Mouse (Mus musculus): ENCODE results near the gene Mettl11b.
"Not testable (repeated sequence)": the region's sequence is repeated elsewhere in the genome, so short reads cannot be mapped to it uniquely, and the experiment has no call there.

Mettl11b gene

DNA sequence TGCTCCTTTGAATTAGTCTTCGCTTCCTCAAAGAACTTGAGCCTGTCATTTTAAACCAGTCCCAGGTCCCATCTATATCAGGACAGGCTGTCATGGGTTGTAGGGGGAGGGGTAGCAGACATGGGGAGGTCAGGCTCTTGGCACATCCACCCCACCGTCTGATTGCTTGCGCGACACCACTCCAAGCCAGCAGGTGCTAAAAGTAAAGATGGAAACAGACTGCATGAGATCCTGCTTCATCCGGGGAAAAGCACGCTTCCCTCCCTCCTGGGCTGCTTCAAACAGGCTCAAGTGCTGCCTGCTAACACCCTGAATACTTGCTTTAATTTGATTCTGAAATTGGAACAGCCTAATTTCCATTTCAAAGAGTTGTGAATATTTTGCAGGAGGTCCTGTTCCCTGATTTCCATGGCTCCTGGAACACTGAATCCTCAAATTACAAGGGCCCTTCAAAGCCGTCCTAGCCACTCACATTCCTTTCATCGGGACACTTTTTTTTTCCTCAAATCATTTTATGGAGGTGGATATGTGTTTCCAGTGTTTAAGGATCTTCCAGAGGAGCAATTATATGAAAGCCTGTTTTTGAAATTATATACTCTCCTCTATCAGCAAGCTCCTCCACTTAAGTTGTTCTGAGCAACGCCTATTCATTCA, at the start of gene Mettl11b:
Mettl11b (minus strand) TSS at position 127 of the 654 bp plus-strand sequence.
- DNase-seq, result no peak

- no peak for DNase-seq
Observed at GRCm38 (mm10) chr1:163757462-163758207, 32.6 kb upstream of the Mettl11b start.

- no peak for DNase-seq
Observed at GRCm38 (mm10) chr1:163751360-163751992, 26.4 kb upstream of the Mettl11b start.

GRCm38 (mm10) chr1:163737239-163737533, 12.2 kb upstream of the Mettl11b start:
- DNase-seq, result no peak

DNA sequence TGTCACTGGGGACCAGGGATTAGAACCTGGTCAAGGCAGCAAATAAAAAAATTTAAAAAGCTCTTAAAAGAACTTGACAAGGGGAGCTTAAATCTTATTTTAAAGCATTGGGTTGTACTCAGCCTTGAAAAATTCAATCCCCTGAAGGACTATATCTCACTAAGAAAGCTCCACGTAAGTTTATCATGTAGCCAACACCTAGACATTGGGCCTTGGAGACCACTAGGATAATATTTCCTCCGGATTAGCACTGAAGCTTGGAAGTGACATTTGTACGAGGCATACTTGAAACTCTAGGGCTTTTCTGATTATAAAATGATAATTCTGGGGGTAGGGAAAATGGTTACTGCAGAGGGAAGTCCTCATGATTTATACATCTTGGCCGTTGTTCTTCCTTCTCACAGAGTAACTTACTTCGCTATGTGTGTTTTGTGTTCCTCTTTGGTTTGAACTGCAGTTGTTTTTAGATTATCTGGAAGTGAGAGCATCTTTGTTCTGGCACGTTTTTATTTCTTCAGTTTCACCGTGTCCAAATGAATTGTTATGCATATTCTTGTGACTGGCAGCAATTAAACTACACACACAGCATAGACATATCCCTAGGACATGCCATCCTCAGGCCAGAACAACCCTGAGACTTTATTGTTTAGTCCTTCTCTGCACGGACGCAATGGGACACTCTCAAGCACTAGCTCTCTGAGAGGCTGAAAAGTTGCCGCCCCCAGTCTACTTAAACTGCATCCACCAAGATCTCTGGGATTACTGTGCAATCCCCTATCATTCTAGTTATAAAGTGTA, 11.6 kb upstream of the Mettl11b start:
- no peak for DNase-seq

DNA sequence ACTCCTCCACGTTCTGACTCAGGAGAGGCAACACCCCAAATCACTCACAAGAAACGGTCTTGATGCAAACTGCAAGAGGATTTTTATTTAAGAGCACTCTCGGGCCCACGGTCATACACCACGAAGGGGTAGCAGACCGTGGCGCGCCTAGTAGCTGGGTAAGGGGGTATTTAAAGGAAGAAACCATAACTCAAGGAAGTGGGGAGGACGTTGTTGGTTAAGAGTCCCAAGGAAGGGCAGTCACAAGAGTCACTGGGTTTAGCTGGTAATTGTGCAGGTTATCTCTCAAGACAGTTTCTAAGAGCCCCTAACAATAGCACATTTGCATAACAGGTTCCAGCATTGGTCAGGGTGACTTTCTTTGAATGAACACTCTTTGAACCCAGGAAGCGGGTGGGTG, 6.1 kb upstream of the Mettl11b start:
- not testable (repeated sequence) for DNase-seq

- no peak for DNase-seq
Observed at GRCm38 (mm10) chr1:163723913-163724312, 1.1 kb downstream of the Mettl11b start.

GRCm38 (mm10) chr1:163708618-163709017, 16.4 kb downstream of the Mettl11b start:
- no peak for DNase-seq

GRCm38 (mm10) chr1:163700571-163700970, 24.5 kb downstream of the Mettl11b start:
- no peak for DNase-seq

DNA sequence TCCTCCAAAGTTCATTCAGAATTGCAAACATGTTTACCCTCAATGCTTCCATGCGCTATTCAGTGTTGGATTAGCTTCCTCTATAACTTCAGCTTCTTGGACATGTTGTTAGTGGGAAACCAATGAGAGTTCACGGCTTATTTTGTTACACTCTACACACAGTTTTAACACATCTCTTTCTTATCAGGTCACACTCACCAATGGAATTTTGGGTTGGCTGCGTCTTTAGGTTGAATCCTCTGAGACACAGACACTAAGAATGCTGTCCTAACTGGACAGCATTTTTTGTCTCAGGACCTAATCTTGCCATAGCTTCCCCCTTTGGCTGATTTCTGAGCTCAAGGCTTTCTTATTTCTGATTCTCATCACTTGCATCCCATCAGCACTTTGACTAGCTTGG, 25.3 kb downstream of the Mettl11b start:
- DNase-seq, result no peak

DNA sequence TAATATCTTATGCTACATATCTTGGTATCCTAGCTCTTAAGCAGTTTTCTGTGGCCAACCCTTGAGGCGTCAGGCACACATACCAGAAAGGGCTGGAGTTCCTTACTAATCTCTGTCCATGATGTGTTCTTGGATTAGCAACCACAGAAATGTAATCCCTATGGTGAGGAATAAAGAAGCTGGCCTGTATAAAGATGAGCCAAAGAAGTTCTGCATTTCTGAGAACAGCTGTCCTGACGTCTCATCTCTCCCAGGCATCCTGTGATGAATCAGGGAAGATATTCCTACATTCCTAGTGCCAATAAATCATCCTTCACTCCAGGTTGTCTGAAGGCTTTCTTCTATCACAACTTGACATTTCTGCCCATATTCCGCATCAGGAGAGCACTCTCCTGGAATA, 33.2 kb downstream of the Mettl11b start:
- no peak for DNase-seq

GRCm38 (mm10) chr1:163682935-163683430, 42.0 kb downstream of the Mettl11b start:
- DNase-seq, result no peak

DNA sequence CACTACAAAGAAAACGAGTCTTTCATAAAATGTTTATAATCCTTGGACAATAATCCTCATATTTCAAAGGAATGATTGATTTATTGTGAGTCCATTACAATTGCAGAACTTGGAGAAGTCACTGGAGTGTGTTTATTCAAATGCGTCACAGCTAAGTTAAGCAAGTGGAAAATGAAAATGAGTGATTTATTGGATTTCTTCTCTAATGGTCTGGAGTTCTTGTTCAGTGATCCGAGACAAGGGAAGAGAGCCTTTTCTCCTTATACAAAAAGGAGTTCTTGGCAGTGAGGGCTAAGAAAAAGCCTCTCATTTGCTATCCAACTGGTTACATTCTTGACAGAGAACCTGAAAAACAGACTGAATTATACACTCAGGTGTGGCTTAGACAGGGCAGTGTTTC, 42.9 kb downstream of the Mettl11b start:
- no peak for DNase-seq

DNA sequence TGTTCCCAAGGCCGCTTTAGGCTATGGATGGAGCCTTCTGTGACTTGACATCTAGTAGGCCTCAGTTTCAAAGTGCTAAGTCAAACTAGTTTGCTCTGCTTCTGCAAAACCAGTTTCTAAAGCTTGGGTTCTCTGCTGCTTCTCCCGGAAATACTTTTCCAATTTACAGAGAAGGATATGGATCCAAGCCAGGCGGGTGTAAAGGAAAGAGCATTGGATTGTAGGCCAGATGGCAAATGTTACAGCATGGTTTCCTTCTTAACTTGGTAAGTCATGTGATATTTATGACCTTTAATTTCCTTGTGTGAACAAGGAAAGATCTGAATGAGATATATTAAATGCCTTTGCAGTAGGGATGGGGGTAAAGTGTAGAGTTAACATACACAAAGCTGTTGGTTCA, 52.2 kb downstream of the Mettl11b start:
- no peak for DNase-seq

DNA sequence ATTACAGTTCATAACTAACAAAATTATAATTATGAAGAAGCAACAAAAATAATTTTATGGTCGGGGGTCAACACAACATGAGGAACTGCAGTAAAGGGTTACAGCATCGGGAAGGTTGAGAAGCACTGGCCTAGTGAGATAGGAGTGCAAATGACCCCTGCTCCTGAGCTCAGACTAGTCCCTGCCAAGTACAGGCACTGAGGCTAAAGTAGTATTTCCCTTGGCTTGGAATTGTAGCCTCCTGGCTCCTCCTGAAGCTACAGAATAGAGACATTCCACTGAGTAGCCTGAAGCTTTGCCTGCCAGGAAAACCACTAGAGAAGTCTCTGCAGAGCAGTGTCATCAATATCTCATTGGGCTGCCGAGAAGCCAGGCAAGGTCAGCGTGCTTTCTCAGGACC, 53.7 kb downstream of the Mettl11b start:
- DNase-seq, result no peak

- DNase-seq, result no peak
Observed at GRCm38 (mm10) chr1:163670702-163671101, 54.3 kb downstream of the Mettl11b start.

DNA sequence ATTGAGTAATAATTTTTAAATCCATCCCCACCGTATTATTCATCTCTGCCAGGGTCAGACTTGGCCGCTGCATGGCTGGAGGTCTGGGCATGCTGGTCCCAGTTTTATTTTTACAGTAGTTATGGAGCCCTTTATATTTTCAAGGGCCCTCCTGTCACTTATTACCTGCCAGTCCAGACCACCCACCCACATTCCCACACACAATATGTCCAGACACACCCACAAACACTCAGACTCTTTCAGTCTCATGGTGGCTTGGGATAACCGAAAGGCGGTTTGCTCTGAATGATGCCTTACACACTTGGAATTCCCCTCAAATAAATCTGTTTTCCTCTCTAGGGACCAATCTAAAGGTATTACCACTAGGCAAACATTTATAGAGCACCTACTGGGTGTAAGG, 55.1 kb downstream of the Mettl11b start:
- DNase-seq, result no peak

- DNase-seq, result no peak
Observed at GRCm38 (mm10) chr1:163662416-163662815, 62.6 kb downstream of the Mettl11b start.

GRCm38 (mm10) chr1:163658535-163658928, 66.5 kb downstream of the Mettl11b start:
- DNase-seq, result no peak

GRCm38 (mm10) chr1:163657766-163658534, 67.1 kb downstream of the Mettl11b start:
- no peak for DNase-seq

DNA sequence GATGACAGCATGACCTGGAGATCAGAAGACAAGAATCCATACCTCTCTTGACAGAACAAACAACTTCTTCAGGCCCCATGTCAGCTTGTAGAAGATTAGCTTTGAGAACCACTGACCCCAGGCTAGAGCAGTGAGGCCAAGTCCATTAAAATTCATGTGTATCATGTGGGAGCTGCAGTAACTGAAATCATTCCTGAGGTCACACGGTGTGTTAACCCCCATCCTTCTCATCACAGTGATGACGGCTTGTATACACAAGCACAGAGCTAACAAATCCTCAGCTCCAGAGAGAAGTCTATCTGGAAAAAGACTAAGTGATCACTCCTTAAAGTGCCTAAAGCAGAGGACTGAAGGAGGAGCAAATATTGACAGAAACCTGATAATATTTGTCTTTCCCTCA, 68.0 kb downstream of the Mettl11b start:
- DNase-seq, result no peak

DNA sequence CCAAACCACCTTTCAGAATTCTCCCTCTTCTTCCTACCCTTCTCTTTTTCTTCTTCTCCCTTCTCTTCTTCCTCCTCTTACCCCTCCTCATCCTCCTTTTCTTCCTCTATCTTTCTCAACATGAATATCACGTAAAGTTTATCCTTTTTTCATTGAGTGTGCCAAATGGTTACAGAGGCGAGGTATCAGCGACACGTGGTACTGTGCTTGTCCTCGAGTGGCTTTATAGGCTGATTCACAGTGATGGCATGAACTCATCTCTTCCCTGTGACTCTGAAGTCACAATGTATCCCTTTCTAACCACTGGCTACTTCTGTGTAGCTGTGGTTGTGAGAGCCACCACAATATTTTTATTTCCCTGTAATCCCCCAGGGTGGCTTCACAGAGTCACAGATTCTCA, 68.6 kb downstream of the Mettl11b start:
- no peak for DNase-seq
